Mouse (Mus musculus): Measurements from ENCODE around the gene Vps45.
A peak's percentile ranks its signal among the peaks of the same experiment; 100 is the strongest.
"Not testable (repeated sequence)": the region's sequence is repeated elsewhere in the genome, so short reads cannot be mapped to it uniquely, and the experiment has no call there.

Gene Vps45

DNA sequence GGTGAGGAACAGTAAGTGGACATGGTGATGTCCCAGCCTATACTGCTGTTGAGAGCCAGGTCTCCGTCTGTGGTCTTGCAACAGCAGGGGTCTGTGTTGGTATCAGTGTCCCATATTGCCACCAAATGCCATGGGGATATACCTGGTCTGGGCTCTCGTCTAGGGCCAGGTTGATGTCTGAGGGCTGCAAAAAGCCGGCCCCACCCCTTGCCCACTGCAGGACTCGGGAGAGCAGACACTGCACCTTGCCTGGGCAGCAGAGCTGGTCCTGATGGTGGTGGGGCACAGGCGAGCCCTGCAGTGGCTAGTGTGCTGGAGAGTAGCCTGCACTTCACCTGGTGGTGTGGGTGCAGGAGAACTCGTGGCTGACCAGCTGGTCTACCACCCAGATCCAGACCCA, 19.8 kb upstream of the Vps45 start:
- no peak for DNase-seq

DNA sequence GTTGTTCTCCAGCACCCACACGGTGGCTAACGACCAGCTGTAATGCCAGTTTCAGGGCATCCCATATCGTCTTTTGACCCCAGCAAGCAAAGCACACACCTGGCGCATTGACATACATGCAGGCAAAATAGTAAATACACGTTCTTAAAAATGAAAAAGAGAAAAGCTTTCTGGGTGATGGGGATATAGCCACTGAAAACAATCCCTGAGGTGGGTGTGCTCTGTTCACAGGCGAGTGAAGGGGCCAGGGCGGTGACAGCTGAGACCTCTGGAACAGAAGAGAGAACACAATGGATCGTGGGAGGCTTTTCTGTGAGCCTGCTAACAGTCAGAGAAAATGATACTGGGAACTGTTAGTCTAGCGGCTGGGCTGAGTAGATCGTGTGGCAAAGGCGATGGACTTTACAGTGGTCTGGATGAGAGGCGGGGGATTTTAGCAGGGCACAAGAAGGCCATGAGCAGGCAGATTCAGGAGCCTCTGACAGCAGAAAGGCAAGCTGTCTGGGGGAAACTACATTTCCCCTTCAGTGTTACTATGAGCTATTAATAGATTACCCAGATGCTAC, 14.7 kb upstream of the Vps45 start:
- no peak for DNase-seq

DNA sequence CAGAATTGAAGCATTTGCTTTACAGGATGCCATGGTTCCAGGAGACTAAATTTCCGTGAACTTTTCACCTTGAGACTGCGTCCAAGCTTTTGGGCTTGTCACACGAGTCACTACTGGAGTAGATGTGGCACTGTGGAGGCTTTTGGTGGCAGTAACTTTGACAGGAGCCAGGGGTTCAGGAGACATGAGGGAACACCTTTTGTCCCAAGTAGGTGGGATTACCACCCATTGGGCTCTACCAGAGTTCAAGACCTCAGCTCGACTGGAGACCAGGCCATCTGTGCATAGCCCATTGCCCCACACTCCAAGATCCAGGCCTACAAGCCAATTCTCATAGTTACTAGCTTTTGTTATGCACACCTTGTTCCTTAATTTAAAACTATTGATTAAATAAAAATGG, 12.0 kb upstream of the Vps45 start:
- no peak for DNase-seq

DNA sequence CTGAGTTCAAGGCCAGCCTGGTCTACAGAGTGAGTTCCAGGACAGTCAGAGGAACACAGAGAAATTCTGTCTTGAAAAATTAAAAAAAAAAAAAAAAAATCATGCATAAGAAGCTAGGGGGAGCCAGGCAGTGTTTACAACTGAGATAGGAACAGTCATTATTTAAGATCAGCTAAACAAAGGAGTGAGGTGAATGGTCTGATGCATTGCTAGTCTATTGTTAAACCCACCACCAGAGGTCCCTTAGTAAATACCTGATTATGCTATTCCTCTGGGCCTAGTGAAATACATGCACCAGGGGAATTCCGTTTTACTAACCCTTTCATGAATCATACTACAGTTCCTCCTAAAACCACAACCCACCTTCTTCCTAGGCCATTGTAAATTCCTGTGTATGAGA, 11.3 kb upstream of the Vps45 start:
- no peak for DNase-seq

DNA sequence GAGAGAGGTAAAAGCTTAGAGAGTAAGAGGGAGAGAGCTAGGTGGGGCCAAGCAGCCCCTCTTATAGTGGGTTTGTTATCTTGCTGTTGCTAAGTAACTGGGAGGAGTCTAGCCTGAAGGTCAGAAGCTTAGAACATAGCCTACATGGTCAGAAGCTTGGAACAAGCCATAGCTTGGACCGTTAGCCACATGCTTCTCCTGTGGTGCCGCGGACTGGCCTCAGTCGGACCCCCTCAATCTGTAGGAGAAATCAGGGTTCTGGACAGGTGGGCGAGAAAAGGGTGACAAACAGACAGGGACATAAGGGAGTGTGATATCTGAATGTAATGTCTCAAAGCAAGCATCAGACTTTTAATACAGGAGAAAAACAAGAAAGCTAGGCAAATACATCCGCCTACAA, 10.8 kb upstream of the Vps45 start:
- DNase-seq, result no peak

DNA sequence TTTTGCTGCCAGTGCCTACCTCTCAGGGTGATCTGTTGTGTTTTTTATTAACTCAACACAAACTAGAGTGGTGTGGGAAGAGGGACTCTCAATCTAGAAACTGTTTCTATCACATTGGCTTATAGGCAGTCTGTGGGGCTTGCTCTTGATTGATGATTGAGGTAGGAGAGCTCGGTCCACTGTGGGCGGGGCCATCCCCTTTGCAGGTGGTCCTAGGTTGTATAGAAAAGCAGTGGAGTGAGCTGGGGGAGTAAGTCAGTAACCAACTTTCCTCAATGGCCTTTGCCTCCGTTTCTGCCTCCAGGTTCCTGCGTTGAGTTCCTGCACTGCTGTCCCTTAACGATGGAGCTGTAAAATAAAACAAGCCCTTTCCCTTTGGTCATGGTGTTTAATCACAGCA, 8.5 kb upstream of the Vps45 start:
- DNase-seq, result no peak

DNA sequence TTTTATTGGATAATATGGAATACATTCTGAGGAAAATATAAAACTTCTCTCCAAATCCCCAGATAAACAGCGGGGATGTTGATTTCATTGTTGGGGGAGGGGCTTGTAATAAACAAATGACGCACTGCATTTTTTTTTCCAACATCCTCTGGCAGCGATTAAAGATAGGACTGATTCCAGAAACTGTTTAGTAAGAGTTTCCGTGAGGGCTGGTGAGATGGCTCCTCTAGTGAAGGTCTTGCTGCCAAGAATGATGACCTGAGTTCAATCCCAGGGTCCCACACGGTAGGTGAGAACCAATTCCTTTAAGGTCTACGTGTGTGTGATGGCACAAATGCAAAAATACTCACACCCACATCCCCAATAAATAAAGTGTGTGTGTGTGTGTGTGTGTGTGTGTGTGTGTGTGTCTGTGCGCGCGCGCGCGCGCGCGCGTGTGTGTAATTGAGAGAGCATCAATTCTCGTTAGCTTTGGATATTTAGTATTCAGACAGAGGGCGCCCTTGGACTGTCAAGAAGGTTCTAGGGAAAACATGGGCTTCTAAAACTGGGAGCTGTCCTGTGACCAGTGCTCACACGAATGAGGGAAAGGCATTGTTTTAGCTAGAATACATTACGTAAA, 7.6 kb upstream of the Vps45 start:
- DNase-seq, result peak; percentile 88

DNA sequence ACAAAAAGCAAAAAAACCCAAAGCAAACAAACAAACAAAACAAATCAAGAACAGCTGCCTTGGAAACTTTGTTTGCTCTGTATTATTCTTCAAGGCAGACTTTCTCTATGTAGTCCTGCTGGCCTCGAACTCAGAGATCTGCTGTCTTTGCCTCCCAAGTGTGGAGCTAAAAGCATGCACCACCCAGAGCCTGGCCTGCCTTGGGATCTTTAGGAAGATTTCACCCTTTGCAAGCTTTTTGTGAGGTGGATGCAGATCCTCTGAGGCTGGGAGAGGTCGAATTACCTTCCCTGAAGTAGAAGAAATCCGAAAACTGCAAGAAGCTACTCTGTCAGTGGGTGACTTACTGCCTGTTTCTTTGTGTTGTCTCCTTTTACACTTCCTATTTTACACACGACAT, 6.9 kb upstream of the Vps45 start:
- DNase-seq, result no peak

DNA sequence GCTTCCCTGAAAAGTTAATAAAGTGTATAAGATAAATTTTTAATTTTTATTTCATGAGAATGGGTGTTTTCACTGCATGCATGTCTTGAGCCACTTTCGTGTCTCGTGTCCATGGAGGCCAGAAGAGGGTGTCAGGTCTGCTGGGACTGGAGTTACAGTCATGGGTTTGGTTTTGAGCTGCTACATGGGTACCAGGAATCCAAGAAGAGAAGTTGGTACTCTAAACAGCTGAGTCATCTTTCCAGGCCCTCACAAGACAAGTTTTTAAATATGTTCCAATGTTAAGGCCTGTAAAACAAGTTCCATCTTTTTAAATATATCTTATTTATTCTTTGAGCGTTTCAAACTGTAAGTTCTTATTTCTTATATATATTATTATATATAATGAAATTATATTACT, 6.0 kb upstream of the Vps45 start:
- no peak for DNase-seq

DNA sequence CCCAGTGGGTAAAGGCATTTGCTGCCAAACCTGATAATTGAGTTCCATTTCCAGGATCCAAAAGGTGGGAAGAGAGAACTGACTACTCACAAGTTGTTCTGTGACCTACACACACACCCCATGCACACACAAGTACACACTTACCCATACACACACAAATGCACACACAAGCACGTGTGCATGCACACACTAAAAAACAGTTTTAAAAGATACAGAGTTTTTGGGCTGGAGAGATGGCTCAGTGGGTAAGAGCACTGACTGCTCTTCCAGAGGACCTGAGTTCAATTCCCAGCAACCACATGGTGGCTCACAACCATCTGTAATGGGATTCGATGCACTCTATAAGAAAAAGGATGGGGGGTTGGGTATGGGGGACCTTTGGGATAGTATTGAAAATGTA, 5.0 kb upstream of the Vps45 start:
- DNase-seq, result no peak

DNA sequence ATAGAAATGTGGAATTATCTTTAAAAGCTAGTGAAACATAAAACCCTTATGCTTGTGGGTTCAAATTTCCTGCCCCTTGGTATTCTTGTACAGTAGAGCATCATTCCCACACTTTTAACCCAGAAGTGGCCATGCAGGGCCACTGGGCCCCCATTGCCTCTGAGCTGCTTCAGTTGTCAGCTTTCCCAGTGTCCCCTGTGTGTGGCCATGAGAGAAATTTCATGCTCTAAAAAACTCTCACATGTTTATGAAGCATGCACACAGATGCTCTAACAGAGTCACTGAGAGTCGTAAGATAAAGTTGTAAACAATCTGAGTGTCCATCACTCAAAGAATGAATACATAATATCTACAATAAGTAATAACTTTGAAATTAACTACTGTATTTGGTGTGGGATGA, 1.9 kb upstream of the Vps45 start:
- DNase-seq, result no peak

DNA sequence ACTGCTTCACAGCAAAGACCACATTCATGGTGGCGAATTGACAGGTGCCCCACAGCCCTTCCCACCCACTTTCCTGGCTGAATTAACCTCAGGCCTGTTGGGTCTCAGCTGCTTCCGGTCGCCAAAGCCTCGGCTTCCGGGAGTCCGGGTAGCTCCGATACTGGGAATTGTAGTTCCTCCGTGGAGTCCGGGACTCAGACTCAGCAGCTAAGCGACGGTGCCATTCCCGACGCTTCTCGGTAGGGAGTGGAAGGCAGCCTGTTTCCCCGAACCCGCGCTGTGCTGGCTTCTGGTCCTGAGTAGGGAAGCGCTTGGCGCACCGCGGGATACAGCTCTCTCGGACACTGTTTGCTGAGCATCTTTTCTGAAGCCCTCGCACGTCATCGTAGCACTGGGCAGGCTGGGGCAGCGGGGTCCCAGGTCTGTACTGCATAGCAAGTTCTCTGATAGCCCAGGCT, 490 bp downstream of the Vps45 start:
- peak; percentile 88 for DNase-seq

DNA sequence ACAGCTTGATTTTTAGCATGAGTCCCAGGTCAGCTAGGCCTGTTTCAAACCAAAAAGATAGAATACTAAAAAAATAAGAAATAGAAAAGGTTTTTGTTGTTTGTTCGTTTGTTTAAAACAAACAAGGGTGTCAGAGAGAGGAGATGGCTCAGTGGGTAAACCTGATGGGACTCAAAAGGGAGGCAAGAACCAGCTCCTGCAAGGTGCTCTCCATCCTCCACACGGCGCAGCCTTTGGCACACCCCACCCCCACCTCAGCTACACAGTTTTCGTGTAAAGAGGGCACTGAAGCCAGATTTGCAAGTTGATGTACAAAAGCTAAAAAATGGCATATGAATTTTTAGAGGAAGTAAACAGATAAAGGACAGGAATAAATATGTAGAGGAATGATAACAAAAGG, 2.2 kb downstream of the Vps45 start:
- DNase-seq, result no peak

DNA sequence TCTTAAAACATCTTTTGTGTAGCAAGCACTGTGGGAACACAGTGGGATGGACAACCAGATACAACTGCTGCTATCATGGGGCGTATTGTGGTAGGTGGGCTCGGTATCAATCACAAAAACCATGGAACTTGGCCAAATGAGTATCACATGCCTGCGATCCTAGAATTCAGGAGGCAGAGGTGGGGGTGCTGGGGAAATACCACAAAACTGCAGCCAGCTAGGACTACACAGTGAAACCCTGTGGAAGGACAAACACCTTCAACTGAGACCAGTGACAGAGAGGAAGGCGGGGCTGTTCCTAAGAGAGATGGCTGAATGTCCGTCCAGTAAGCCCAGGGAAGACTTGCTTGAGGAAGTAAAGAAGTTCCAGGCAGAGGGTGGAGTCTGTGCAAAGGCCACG, 3.0 kb downstream of the Vps45 start:
- no peak for DNase-seq

DNA sequence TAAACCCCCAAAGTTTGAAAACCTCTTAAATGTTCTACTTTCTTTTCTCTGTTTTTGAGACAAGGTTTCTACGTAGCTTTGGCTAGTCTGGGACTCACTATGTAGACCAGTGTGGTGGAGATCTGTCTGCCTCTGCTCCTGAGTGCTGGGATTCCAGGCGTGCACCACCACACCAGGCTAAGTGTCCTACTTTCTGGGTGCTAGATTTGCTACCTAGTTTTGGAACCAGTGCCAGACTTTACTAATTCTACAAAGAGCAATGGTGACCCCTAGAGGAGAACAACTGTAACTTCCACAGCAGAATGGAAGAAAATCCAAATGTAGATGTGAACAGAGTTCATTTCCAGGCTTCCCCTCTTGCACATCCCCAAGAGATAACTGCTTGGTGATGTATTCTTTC, 6.4 kb downstream of the Vps45 start:
- DNase-seq, result no peak

DNA sequence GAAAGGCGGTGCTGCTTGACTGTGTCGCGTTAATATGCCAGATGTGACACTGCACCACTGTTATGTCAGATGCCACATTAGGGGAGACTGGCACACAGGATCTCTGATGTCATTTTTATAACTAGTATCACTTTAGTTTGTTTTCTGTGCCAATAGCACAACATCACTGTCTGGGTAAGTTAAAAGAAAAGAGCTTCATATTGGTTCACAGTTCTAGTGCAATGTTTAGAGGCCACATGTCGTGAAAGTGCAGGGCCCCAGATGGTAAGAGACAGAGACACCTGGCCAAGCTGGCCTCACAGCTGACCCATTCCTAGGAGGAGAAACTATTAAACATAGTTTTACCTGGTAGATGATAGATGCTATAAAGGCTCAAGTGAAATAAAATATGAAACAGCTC, 7.1 kb downstream of the Vps45 start:
- DNase-seq, result no peak

DNA sequence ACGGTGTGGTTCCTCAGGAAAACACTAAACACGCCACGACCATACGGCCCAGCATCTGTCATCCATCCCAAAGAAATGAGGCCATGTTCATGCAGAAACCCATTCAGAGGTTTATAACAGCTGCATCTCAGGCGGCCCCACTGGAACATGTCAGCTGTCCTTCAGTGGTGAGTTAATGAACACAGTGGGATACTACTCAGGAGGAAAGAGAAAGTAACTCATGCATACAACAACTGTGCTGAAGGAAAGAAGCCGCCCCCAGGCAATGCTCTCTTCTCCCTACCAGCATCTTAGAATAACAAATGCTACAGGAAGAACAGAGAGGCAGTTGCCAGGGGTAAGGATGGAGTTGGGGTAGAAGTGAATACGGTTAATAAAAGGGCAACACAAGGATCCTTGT, 7.5 kb downstream of the Vps45 start:
- DNase-seq, result no peak

DNA sequence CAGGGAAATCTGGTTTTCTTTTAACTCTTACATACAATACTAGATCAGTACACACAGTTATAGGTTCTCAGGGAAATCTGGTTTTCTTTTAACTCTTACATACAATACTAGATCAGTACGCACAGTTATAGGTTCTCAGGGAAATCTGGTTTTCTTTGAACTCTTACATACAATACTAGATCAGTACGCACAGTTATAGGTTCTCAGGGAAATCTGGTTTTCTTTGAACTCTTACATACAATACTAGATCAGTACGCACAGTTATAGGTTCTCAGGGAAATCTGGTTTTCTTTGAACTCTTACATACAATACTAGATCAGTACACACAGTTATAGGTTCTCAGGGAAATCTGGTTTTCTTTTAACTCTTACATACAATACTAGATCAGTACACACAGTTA, 13.7 kb downstream of the Vps45 start:
- not testable (repeated sequence) for DNase-seq

DNA sequence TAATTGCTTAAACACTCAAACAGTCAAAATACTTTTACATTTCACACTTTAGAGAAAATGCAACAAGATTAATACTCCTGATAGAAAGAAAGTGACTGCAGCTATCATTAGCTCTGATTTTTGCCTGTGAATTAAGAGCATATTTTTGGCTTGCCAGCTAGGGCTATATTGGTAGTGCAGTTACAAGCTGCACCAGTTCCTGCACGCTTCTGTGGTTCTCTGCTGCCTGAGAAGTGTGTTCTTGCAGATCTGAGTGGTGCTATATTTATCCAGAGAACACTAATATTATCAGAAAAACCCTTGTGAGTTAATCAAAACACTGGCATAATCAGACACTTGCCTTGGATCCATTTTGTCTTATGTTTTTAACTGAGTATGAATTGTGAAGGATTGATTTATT, 15.2 kb downstream of the Vps45 start:
- DNase-seq, result no peak

DNA sequence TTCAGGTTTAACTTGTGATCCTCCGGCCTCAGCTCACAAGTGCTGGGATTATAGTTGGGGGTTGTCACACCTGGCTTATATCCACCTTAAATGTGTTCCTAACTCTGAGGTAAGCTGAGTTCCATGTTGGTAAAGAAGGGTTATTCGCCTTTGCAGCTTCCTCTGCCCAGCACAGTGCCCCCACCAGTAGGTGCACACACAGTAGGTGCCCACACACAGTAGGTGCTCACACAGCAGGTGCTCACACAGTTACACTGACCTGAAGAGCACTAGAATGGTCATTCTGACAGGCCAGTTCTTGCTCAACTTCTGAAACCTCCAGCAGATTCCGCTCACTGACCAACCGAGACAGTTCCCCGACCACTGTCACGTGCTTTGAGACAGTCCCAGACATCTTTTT, 17.2 kb downstream of the Vps45 start:
- DNase-seq, result no peak

DNA sequence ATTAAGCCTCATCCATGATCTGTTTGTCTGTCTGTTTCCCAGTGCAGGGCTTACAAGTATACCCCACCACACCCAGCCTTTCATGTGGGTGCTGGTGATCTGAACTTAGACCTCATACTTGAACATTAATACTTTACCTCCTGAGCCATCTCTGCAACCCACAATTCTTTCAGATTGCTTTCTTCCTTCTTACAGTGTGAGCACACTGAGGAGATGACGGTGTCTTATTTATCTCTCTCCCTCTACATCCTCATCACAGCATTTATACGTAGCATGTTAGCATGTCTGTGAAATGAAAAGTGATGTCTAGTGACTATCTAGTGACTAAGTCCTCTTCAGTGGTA, 17.6 kb downstream of the Vps45 start:
- DNase-seq, result no peak

DNA sequence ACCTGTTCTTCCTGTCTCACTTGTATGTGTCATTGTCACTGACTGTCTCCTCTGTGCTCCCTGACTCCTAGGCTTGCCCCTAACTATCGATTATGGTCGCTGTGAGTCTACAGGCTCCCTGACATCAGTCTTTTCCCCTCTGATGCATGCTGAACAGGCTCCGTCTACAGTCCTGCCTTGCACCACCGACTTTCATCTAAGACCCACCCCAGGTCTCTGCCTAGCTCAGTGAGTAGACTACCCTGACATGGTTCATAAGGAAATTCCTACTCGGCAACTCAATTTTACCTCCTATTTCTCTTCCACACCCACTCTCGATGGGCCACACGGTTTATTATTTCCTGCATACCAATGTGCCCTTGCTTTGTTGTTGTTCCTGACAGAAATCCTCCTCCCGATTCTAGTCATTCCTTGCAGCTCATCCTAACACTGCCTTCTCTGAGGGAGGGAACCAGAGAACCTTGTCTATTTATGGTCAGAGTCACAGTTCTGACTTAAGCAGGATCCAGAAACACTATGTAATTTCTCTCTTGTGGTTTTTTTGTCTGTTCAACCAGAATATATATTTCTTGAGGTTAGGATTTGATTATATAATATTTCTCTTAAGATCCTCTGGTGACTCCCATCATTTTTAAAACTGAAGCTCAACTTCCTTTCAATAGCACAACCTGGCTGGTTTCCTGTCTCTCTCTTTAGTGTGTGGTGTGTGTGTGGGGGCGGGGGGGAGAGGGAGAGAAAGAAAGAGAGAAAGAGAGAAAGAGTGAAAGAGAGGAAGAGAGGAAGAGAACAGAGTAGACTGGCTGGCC, 18.2 kb downstream of the Vps45 start:
- no peak for DNase-seq

DNA sequence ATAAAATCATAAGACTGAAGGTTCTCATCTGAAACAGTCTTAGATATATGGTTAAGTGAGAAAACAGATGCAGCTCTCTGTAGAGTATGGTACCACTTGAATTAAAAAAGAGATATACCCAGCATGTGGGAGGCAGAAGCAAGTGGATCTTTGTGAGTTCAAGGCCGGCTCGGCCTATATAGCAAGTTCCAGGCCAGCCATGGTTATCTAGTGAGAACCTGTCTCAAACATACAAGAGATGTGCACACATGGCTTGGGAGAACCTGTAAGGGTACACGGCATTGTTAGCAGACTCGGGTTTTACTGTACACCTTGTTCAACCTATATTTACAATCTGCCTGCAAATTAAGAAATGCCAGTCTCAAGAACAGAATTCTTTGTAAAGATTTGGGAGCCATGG, 19.4 kb downstream of the Vps45 start:
- DNase-seq, result no peak

DNA sequence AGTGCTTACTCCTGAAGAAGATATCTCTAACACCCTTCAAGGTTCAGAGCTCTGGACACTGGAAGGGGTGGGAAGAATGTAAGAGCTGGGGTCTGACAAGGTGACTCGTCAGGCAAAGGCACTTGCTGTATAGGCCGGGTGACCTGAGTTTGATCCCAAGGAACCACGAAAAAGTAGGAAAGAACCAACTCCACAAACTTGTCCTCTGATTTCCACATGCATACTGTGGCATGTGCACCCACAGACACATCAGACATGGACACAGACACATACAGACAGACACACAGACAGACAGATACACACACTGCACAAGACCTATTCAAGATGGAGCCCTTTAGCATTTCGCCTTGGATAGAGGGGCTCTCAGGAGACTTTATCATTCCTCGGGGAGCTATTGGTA, 20.1 kb downstream of the Vps45 start:
- DNase-seq, result no peak

DNA sequence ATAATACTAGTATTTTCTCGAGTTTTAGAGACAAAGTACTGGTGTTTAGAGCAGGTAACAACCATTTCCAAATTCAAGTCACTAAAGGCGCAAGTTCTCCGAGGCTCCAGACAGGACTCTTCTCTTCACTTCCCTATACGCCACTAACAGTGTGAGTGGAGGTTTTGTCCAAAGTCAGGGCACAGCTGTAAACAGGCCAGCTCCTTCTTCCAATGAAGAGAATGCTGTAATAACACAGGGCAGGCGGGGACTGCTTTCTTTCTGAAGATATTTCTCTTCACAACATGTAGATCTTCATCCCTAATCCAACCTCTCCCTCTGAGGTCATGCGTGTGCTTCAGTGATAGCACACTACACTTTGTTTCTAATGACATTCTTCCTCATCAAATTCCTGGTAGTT, 21.5 kb downstream of the Vps45 start:
- DNase-seq, result no peak
